Mouse (Mus musculus) heart, postnatal 0 days (tissue): ENCODE measurements around the gene Plscr3. TPM values are rescaled to one million over a fixed set of nuclear protein-coding genes. Genes with fewer than 3 reads are reported as not detected.

Source experiments
- ATAC-seq: fragments of 200-750 bp; cut with Nextera tagmentation; 2 replicates; pipeline ENCODE4 v1.8.0; 2017; ENCODE audit warnings: low read depth, moderate number of reproducible peaks, moderate library complexity; ENCODE audit not compliant: insufficient read depth
- DNase-seq: peaks from one replicate; pipeline ENCODE4 v3.0.0-alpha.2; 2016; ENCODE audit warnings: low spot score
- H3K27ac ChIP-seq: fragments of 300-500 bp; sonication (generic); 2 replicates; pipeline ENCODE4 v1.5.1; 2014; ENCODE audit warnings: low read depth, mild to moderate bottlenecking
- H3K27me3 ChIP-seq: fragments of 300-500 bp; sonication (generic); 2 replicates; pipeline ENCODE4 v1.6.1; 2014; ENCODE audit warnings: low read length, mixed read lengths; ENCODE audit not compliant: control insufficient read depth, insufficient read depth
- H3K36me3 ChIP-seq: fragments of 300-500 bp; sonication (generic); replicated peaks from 2 replicates; pipeline ENCODE4 v1.6.1; 2014; ENCODE audit warnings: low read length, mixed read lengths; ENCODE audit not compliant: control insufficient read depth, insufficient read depth
- H3K4me1 ChIP-seq: fragments of 300-500 bp; sonication (generic); 2 replicates; pipeline ENCODE4 v1.6.1; 2014; ENCODE audit warnings: antibody characterized with exemption; ENCODE audit not compliant: control insufficient read depth, insufficient read depth
- H3K4me2 ChIP-seq: fragments of 300-500 bp; sonication (generic); 2 replicates; pipeline ENCODE4 v1.6.1; 2014; ENCODE audit warnings: low read depth, mild to moderate bottlenecking, low read length, moderate library complexity
- H3K4me3 ChIP-seq: fragments of 300-500 bp; sonication (generic); 2 replicates; pipeline ENCODE4 v1.5.1; 2014; ENCODE audit warnings: low read depth, low read length
- H3K9ac ChIP-seq: fragments of 300-500 bp; sonication (generic); replicated peaks from 2 replicates; pipeline ENCODE4 v1.6.1; 2014; ENCODE audit warnings: low read depth, low read length, mixed read lengths
- H3K9me3 ChIP-seq: fragments of 300-500 bp; sonication (generic); replicated peaks from 2 replicates; pipeline ENCODE4 v1.6.1; 2016; ENCODE audit warnings: low read length; ENCODE audit not compliant: control insufficient read depth
- CTCF ChIP-seq: IDR thresholded peaks from 2 replicates; pipeline ENCODE4 v1.5.1; 2016; ENCODE audit warnings: antibody characterized with exemption, control low read depth, low read depth
- EP300 ChIP-seq: IDR thresholded peaks from 2 replicates; pipeline ENCODE4 v1.6.1; 2016; ENCODE audit warnings: antibody characterized with exemption, low read depth
- WGBS: fragments of 180-500 bp; shearing (Covaris S2); extraction: QIAGEN DNeasy Blood & Tissue Kit; methylation state at CpG from one replicate; pipeline ENCODE4 v1.1.7; 2014; 5-methylcytosine and 5-hydroxymethylcytosine counted together
- polyA plus RNA-seq: library from polyadenylated mRNA; unstranded; fragments of >200 nt; fragmentation: Nextera tagmentation; extraction: Ambion mirVana; gene quantifications from 2 replicates; pipeline ENCODE4 v1.2.1, GENCODE M21; 2015
- total RNA-seq: library from RNA; depleted of rRNA; stranded (reverse); fragments of >200 nt; gene quantifications from 2 replicates; pipeline ENCODE4 v1.2.3, GENCODE M21; 2014; ENCODE audit warnings: low replicate concordance

Gene Plscr3
- total and polyA plus RNA-seq, 2 experiments from 2014 or later = 50.9 to 62.3 TPM

- Histone ChIP-seq H3K36me3 (peaks cover 41% of the 10 kb centered on the region), H3K4me3 (no peak overlapping the region), H3K9me3 (no peaks in the 10 kb centered on the region), H3K27me3 (no peaks in the 10 kb centered on the region), H3K9ac (no peak overlapping the region), H3K4me1 (peaks cover 20% of the 10 kb centered on the region; the same call in 1 of the 2 replicates), H3K27ac (peak overlapping the region; percentile 56), H3K4me2 (no peak overlapping the region)
- DNase-seq (no peak), ATAC-seq (no peak)
- WGBS = 80% methylated on average over 9 of the region's 9 CpGs
- no peak for TF ChIP-seq EP300
- no peak for TF ChIP-seq CTCF
Observed at GRCm38 (mm10) chr11:69849128-69849527, 3.0 kb downstream of the Plscr3 start.

- WGBS = 89% methylated on average over 15 of the region's 15 CpGs
- ATAC-seq (no peak), DNase-seq (no peak)
- TF ChIP-seq EP300 (no peak), CTCF (no peak)
- no peak overlapping the region for H3K9ac ChIP-seq
- no peak overlapping the region for H3K27ac ChIP-seq
- H3K4me3 ChIP-seq = no peak overlapping the region
- peaks cover 41% of the 10 kb centered on the region for H3K36me3 ChIP-seq
- no peaks in the 10 kb centered on the region for H3K27me3 ChIP-seq
- no peaks in the 10 kb centered on the region for H3K9me3 ChIP-seq
- peaks cover 20% of the 10 kb centered on the region; the same call in 1 of the 2 replicates for H3K4me1 ChIP-seq
- H3K4me2 ChIP-seq = no peak overlapping the region
Observed at GRCm38 (mm10) chr11:69849884-69850283, 3.7 kb downstream of the Plscr3 start.

DNA sequence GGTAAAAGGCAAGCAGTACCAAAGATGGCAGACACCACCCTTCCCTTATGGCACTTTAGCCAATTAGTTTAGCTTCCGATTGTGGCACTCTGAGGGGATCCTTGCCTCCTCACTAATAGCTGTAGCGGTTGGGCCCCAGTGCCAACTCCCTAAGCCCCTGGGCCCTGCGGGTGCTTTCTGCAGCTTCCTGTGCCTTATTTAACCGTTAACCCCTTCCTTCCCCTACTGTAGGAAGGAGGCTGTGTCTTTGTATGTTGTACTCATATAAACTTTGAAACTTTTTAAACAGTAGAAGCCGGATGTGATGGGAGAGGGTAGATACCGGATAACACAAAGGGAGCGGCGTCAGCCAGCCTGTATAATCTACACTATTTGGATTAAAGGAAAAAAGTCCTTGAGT, 4.6 kb downstream of the Plscr3 start:
- WGBS = 71% methylated on average over 8 of the region's 8 CpGs
- no peak overlapping the region for H3K4me3 ChIP-seq
- DNase-seq (no peak), ATAC-seq (no peak)
- no peaks in the 10 kb centered on the region for H3K27me3 ChIP-seq
- H3K4me1 ChIP-seq = peaks cover 14% of the 10 kb centered on the region; the same call in 1 of the 2 replicates
- no peak overlapping the region for H3K4me2 ChIP-seq
- H3K9me3 ChIP-seq = no peaks in the 10 kb centered on the region
- H3K27ac ChIP-seq = no peak overlapping the region
- TF ChIP-seq CTCF (no peak), EP300 (no peak)
- H3K9ac ChIP-seq = no peak overlapping the region
- peaks cover 41% of the 10 kb centered on the region for H3K36me3 ChIP-seq

DNA sequence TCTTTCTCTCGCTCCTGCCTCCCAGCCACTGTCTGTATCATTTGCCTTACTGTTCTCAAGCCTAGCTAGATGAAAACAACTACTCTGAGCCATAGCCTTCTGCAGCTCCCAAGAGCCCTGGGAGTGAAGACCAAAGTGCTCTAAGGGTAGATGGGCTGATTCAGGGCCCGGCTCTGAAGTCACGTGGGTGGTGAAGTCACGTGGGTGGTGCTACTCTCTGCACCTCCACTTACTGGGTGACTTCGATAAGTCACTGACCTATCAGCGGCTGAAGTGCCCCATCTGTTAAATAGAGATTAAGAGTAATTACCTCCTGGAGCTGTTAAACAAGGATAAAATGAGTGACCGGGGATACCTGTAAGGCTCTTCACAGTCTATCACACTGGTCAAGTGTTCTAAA, 7.8 kb downstream of the Plscr3 start:
- Histone ChIP-seq H3K27ac (no peak overlapping the region), H3K4me1 (0 out of 2 replicates have a peak, but pooled peaks cover 2% of the 10 kb centered on the region), H3K9ac (no peak overlapping the region), H3K9me3 (no peaks in the 10 kb centered on the region), H3K4me3 (no peak overlapping the region), H3K36me3 (peaks cover 32% of the 10 kb centered on the region), H3K4me2 (no peak overlapping the region), H3K27me3 (peaks cover 12% of the 10 kb centered on the region; the same call in 1 of the 2 replicates)
- no peak for DNase-seq
- TF ChIP-seq EP300 (no peak), CTCF (no peak)
- WGBS = 40% methylated on average over 7 of the region's 7 CpGs
- ATAC-seq = no peak

GRCm38 (mm10) chr11:69854680-69855079, 8.5 kb downstream of the Plscr3 start:
- Histone ChIP-seq H3K36me3 (peaks cover 26% of the 10 kb centered on the region), H3K4me3 (no peak overlapping the region), H3K4me1 (no peaks in the 10 kb centered on the region), H3K27ac (no peak overlapping the region), H3K4me2 (no peak overlapping the region), H3K9me3 (no peaks in the 10 kb centered on the region), H3K9ac (no peak overlapping the region), H3K27me3 (peaks cover 16% of the 10 kb centered on the region)
- no peak for ATAC-seq
- DNase-seq = no peak
- 67% methylated on average over 10 of the region's 10 CpGs for WGBS
- TF ChIP-seq CTCF (no peak), EP300 (no peak)

- 17% methylated on average over 16 of the region's 16 CpGs for WGBS
- Histone ChIP-seq H3K36me3 (peaks cover 19% of the 10 kb centered on the region), H3K4me3 (no peak overlapping the region), H3K4me2 (no peak overlapping the region), H3K27ac (no peak overlapping the region), H3K9me3 (no peaks in the 10 kb centered on the region), H3K27me3 (peaks cover 16% of the 10 kb centered on the region), H3K4me1 (no peaks in the 10 kb centered on the region), H3K9ac (no peak overlapping the region)
- peak; percentile 34; the same call in 1 of the 2 replicates for ATAC-seq
- TF ChIP-seq CTCF (peak; percentile 45), EP300 (no peak)
- no peak for DNase-seq
Observed at GRCm38 (mm10) chr11:69855347-69855746, 9.2 kb downstream of the Plscr3 start.
